Comparison of ENCODE assay signal across 8 mouse cellular contexts in the genomic region with DNA sequence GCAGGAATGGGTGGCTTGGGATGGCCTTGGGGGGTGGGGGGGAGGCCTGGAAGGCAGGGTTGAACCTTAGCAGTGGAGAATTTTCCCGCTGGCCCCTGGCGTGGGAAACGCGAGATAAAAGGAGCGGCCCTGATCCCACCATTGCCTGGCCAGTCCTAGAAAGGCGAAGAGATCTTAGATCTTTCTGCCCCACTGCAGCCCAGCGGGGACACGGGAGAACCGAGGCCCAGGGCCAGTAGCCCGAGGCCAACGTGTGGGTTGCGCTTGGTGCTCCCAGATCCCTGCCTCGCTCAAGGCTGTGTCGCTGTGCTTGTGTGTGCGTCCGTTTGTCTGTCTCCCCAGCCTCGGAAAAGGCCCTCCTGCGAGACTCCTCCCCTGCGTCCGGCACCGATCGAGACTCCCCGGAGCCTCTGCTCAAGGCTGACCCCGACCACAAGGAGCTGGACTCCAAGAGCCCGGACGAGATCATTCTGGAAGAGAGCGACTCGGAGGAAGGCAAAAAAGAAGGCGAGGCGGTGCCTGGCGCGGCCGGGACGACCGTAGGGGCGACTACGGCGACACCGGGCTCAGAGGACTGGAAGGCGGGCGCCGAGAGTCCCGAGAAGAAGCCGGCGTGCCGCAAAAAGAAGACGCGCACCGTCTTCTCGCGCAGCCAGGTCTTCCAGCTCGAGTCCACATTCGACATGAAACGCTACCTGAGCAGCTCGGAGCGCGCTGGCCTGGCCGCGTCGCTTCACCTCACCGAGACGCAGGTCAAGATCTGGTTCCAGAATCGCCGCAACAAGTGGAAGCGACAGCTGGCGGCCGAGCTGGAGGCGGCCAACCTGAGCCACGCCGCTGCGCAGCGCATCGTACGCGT. TPM values are rescaled to one million over a fixed set of nuclear protein-coding genes. Genes with fewer than 3 reads are reported as not detected.
A peak's percentile ranks its signal among the peaks of the same experiment; 100 is the strongest.
DNase-seq lines count a peak whose midpoint lies in the region; ATAC-seq and TF ChIP-seq lines count a peak whose summit lies in the region.

No protein-coding gene starts in this region.

- H3K36me3 ChIP-seq in ES-E14 (ENCODE audit: control insufficient read depth, insufficient read depth, low read length, poor library complexity, severe bottlenecking): no peaks in the 10 kb centered on the region
- H3K36me3 ChIP-seq in heart, embryonic 15.5 days: no peaks in the 10 kb centered on the region
- no peaks in the 10 kb centered on the region for H3K36me3 ChIP-seq in liver, embryonic 14.5 days (replicated peaks; ENCODE audit: control insufficient read depth, insufficient read depth, low read depth)
- no peaks in the 10 kb centered on the region for H3K36me3 ChIP-seq in stomach, embryonic 16.5 days (ENCODE audit: control insufficient read depth, insufficient read depth, low read length)

- no peak overlapping the region for H3K9ac ChIP-seq in ES-E14 (ENCODE audit: insufficient read depth, low read depth, low read length, poor library complexity, severe bottlenecking)
- H3K9ac ChIP-seq in heart, embryonic 15.5 days: no peak overlapping the region
- H3K9ac ChIP-seq in liver, embryonic 14.5 days (replicated peaks): no peak overlapping the region
- no peak overlapping the region for H3K9ac ChIP-seq in stomach, embryonic 16.5 days (ENCODE audit: low read length)

- H3K4me1 ChIP-seq in ES-E14 (ENCODE audit: control insufficient read depth in 2 of 2, insufficient read depth in 2 of 2, low read length in 2 of 2, poor library complexity in 1 of 2): peaks cover 0 to 2% of the 10 kb centered on the region in 2 experiments; a peak in 1 of 4 replicates
- peaks cover 31% of the 10 kb centered on the region for H3K4me1 ChIP-seq in heart, embryonic 15.5 days (replicated peaks)
- H3K4me1 ChIP-seq in liver, embryonic 14.5 days (replicated peaks; ENCODE audit: control insufficient read depth in 2 of 2, insufficient read depth in 2 of 2, low read length in 1 of 2): no peaks in the 10 kb centered on the region
- peaks cover 23% of the 10 kb centered on the region for H3K4me1 ChIP-seq in stomach, embryonic 16.5 days (ENCODE audit: control insufficient read depth, insufficient read depth, low read length)

- TF ChIP-seq EP300 in liver, embryonic 14.5 days (IDR thresholded peaks at IDR 0.05; ENCODE audit: low read depth): no peak

- no peak overlapping the region for H3K27ac ChIP-seq in ES-E14 (ENCODE audit: insufficient read depth, low read depth, low read length, poor library complexity, severe bottlenecking)
- H3K27ac ChIP-seq in heart, embryonic 15.5 days: no peak overlapping the region
- H3K27ac ChIP-seq in liver, embryonic 14.5 days: no peak overlapping the region
- H3K27ac ChIP-seq in stomach, embryonic 16.5 days (ENCODE audit: low read length): no peak overlapping the region

- H3K27me3 ChIP-seq in heart, embryonic 15.5 days: peaks cover 99% of the 10 kb centered on the region
- H3K27me3 ChIP-seq in liver, embryonic 14.5 days (ENCODE audit: control insufficient read depth, insufficient read depth, low read length): peaks cover 89% of the 10 kb centered on the region
- H3K27me3 ChIP-seq in stomach, embryonic 16.5 days (ENCODE audit: control insufficient read depth, insufficient read depth, low read length): peaks cover 95% of the 10 kb centered on the region

- H3K9me3 ChIP-seq in ES-E14 (ENCODE audit: control insufficient read depth, insufficient read depth, low read depth, low read length): no peaks in the 10 kb centered on the region
- no peaks in the 10 kb centered on the region for H3K9me3 ChIP-seq in heart, embryonic 15.5 days (replicated peaks)
- no peaks in the 10 kb centered on the region for H3K9me3 ChIP-seq in liver, embryonic 14.5 days (ENCODE audit: control insufficient read depth, low read length)
- H3K9me3 ChIP-seq in stomach, embryonic 16.5 days (replicated peaks; ENCODE audit: control insufficient read depth, low read length): no peaks in the 10 kb centered on the region

- peak; percentile 18 for DNase-seq in adrenal gland, postnatal 10 days
- no peak for DNase-seq in adrenal gland, postnatal 4 days (ENCODE audit: low spot score in 2 of 2)
- DNase-seq in ES-E14 (ENCODE audit: low read depth, low spot score): no peak
- no peak for DNase-seq in liver, embryonic 14.5 days (ENCODE audit: low read depth in 3 of 3, low spot score in 3 of 3)
- DNase-seq in testis, postnatal 14 days (ENCODE audit: low spot score): no peak
- no peak for DNase-seq in left cerebral cortex, adult 18-20 months (ENCODE audit: low spot score in 2 of 2)

- no peak; the same call in 1 of the 2 replicates for ATAC-seq in heart, embryonic 15.5 days (replicated peaks; ENCODE audit: insufficient number of reproducible peaks, insufficient read depth, low FRiP score, low read depth)
- ATAC-seq in liver, embryonic 14.5 days (ENCODE audit: insufficient read depth): no peak
- ATAC-seq in stomach, embryonic 16.5 days (ENCODE audit: insufficient read depth, low FRiP score): no peak

- TF ChIP-seq CTCF in liver, embryonic 14.5 days (IDR thresholded peaks at IDR 0.05; ENCODE audit: low read depth): no peak

- WGBS in heart, embryonic 15.5 days: 2% methylated on average over 75 of the region's 75 CpGs
- WGBS in liver, embryonic 14.5 days (ENCODE audit: insufficient replicate concordance): under 1% methylated on average over 67 of the region's 75 CpGs
- WGBS in stomach, embryonic 16.5 days: under 1% methylated on average over 75 of the region's 75 CpGs

- peak overlapping the region; percentile 73 for H3K4me2 ChIP-seq in heart, embryonic 15.5 days
- 0 out of 2 replicates have a peak overlapping the region, but pooled peaks have one; percentile 31 for H3K4me2 ChIP-seq in liver, embryonic 14.5 days (ENCODE audit: low read depth)
- H3K4me2 ChIP-seq in stomach, embryonic 16.5 days (ENCODE audit: low read depth, low read length): peak overlapping the region; percentile 53

- in situ Hi-C loops in ES-E14 (cut with MboI; ENCODE audit: low sequenced_read_pairs in 2 of 2, unreplicated experiment in 2 of 2): loop anchor here (25.0 kb wide), 1 partner anchor 343 kb away; no protein-coding TSS in a partner anchor

- peak overlapping the region; percentile 3; a peak in 2 of 4 replicates for H3K4me3 ChIP-seq in ES-E14 (ENCODE audit: insufficient read depth in 1 of 2, low read depth in 1 of 2, low read length in 2 of 2, poor library complexity in 1 of 2, severe bottlenecking in 1 of 2)
- peak overlapping the region; percentile 48 for H3K4me3 ChIP-seq in heart, embryonic 15.5 days
- H3K4me3 ChIP-seq in liver, embryonic 14.5 days (ENCODE audit: insufficient read depth in 1 of 2, low read depth in 2 of 2, low read length in 2 of 2): peak overlapping the region in 1 of 2 experiments; percentile 26; a peak in 1 of 4 replicates
- peak overlapping the region; percentile 42 for H3K4me3 ChIP-seq in stomach, embryonic 16.5 days (replicated peaks; ENCODE audit: low read length)

TF ChIP-seq in ES-E14, 5 proteins besides CTCF, POLR2A, EP300 and RAD21:
- TF ChIP-seq MAFK (IDR thresholded peaks at IDR 0.05; ENCODE audit: insufficient read depth, low read depth, low read length): no peak
- TF ChIP-seq ZNF384 (IDR thresholded peaks at IDR 0.05; ENCODE audit: low read depth, low read length): no peak
- TF ChIP-seq CHD2 (IDR thresholded peaks at IDR 0.05; ENCODE audit: low read depth, low read length): no peak
- TF ChIP-seq ZC3H11A (IDR thresholded peaks at IDR 0.05; ENCODE audit: borderline replicate concordance, low read depth, low read length): no peak
- no peak for TF ChIP-seq HCFC1 (IDR thresholded peaks at IDR 0.05; ENCODE audit: borderline replicate concordance, insufficient read depth, low read length)
TF ChIP-seq in ES-E14: peak in this region for 0.

RNA-seq across cellular contexts. Expression of a gene that starts 1.2 kb away (rescaled TPM):
- total RNA-seq in adrenal gland, postnatal 10 days (2021): not detected
- total RNA-seq in adrenal gland, postnatal 4 days (2021): not detected
- not detected in 2 replicates for total RNA-seq in ES-E14 (2012; rRNA removed)
- not detected in 2 replicates for polyA plus RNA-seq in heart, embryonic 15.5 days (2015; fragmentation: Nextera tagmentation; extraction: Ambion mirVana)
- not detected in 2 replicates for polyA plus RNA-seq in liver, embryonic 14.5 days (2012; rRNA removed)
- not detected in 2 replicates for polyA plus RNA-seq in liver, embryonic 14.5 days (2014; fragmentation: Nextera tagmentation; extraction: Ambion mirVana)
- 0.15 and 0.32 TPM in 2 replicates for polyA plus RNA-seq in stomach, embryonic 16.5 days (2015; fragmentation: Nextera tagmentation; extraction: Ambion mirVana)
- total RNA-seq in left cerebral cortex, adult 18-20 months (2021): not detected

RNA-seq across cellular contexts. Expression of a gene that starts 4.7 kb away (rescaled TPM):
- not detected for total RNA-seq in adrenal gland, postnatal 10 days (2021)
- under 1 TPM in 1 of 2 experiments, not detected in 1; 0.25 TPM for total RNA-seq in adrenal gland, postnatal 4 days (2021)
- total RNA-seq in ES-E14 (2012; rRNA removed): 0.18 and 0.21 TPM in 2 replicates
- polyA plus RNA-seq in heart, embryonic 15.5 days (2015; fragmentation: Nextera tagmentation; extraction: Ambion mirVana): 0.09 TPM in 1 of 2 replicates, not detected in the other
- polyA plus RNA-seq in liver, embryonic 14.5 days (2012; rRNA removed): not detected in 2 replicates
- not detected in 2 replicates for polyA plus RNA-seq in liver, embryonic 14.5 days (2014; fragmentation: Nextera tagmentation; extraction: Ambion mirVana)
- 0.66 and 0.76 TPM in 2 replicates for polyA plus RNA-seq in stomach, embryonic 16.5 days (2015; fragmentation: Nextera tagmentation; extraction: Ambion mirVana)
- total RNA-seq in left cerebral cortex, adult 18-20 months (2021): not detected

RNA-seq across cellular contexts. Expression of a gene that starts 16.2 kb away (rescaled TPM):
- 10 to 100 TPM; 58.6 to 68.0 TPM for total RNA-seq in adrenal gland, postnatal 10 days (2021)
- 10 to 100 TPM; 85.6 to 86.3 TPM for total RNA-seq in adrenal gland, postnatal 4 days (2021)
- total RNA-seq in ES-E14 (2012; rRNA removed): 127 and 131 TPM in 2 replicates
- 111 and 135 TPM in 2 replicates for polyA plus RNA-seq in heart, embryonic 15.5 days (2015; fragmentation: Nextera tagmentation; extraction: Ambion mirVana)
- 67.4 and 84.4 TPM in 2 replicates for polyA plus RNA-seq in liver, embryonic 14.5 days (2012; rRNA removed)
- 105 and 110 TPM in 2 replicates for polyA plus RNA-seq in liver, embryonic 14.5 days (2014; fragmentation: Nextera tagmentation; extraction: Ambion mirVana)
- 178 and 184 TPM in 2 replicates for polyA plus RNA-seq in stomach, embryonic 16.5 days (2015; fragmentation: Nextera tagmentation; extraction: Ambion mirVana)
- total RNA-seq in left cerebral cortex, adult 18-20 months (2021): 10 to 100 TPM; 65.5 to 71.7 TPM
